Mouse (Mus musculus) ES-Bruce4 (cell line): ENCODE data around the gene Psma1. TPM values are rescaled to one million over a fixed set of nuclear protein-coding genes. Genes with fewer than 3 reads are reported as not detected.

Experiments used
- H3K27ac ChIP-seq: 2 replicates; pipeline ENCODE4 v1.5.1; 2012; ENCODE audit warnings: low read length, inconsistent platforms; ENCODE audit not compliant: insufficient read depth
- H3K27me3 ChIP-seq: 2 replicates; pipeline ENCODE4 v1.6.1; 2012; ENCODE audit warnings: mild to moderate bottlenecking, low read length, inconsistent platforms; ENCODE audit not compliant: control insufficient read depth, poor library complexity, insufficient read depth, severe bottlenecking
- H3K36me3 ChIP-seq: 2 replicates; pipeline ENCODE4 v1.6.1; 2012; ENCODE audit warnings: inconsistent platforms, mild to moderate bottlenecking, low read length, moderate library complexity; ENCODE audit not compliant: control insufficient read depth, poor library complexity, insufficient read depth, severe bottlenecking
- H3K4me1 ChIP-seq: one replicate; pipeline ENCODE4 v1.8.1; 2011; ENCODE audit warnings: low read length; ENCODE audit not compliant: control insufficient read depth, insufficient read depth
- H3K4me3 ChIP-seq: 2 replicates; pipeline ENCODE4 v1.5.1; 2011; ENCODE audit warnings: low read depth, mild to moderate bottlenecking, low read length
- H3K9ac ChIP-seq: 2 replicates; pipeline ENCODE4 v1.6.1; 2012; ENCODE audit warnings: low read depth, mild to moderate bottlenecking, inconsistent platforms; ENCODE audit not compliant: poor library complexity, severe bottlenecking
- H3K9me3 ChIP-seq: replicated peaks from 2 replicates; pipeline ENCODE4 v1.6.1; 2012; ENCODE audit warnings: mild to moderate bottlenecking, low read length, inconsistent platforms; ENCODE audit not compliant: control insufficient read depth, poor library complexity, insufficient read depth, severe bottlenecking
- CTCF ChIP-seq: IDR thresholded peaks from one replicate; pipeline ENCODE4 v1.8.1; 2011; ENCODE audit warnings: low read depth, low read length
- EP300 ChIP-seq: IDR thresholded peaks from 2 replicates; pipeline ENCODE4 v1.6.1; 2011; ENCODE audit warnings: low read depth, low read length; ENCODE audit not compliant: insufficient read depth
- POLR2A ChIP-seq: IDR thresholded peaks from one replicate; pipeline ENCODE4 v1.8.1; 2011; ENCODE audit warnings: low read length; ENCODE audit not compliant: insufficient read depth
- polyA plus RNA-seq: library from polyadenylated mRNA; stranded (reverse); fragments of >200 nt; gene quantifications from 2 replicates; pipeline ENCODE4 v1.2.4, GENCODE M21; 2011; ENCODE audit warnings: low read depth; ENCODE audit not compliant: missing spikeins, insufficient read depth, insufficient read length

Gene Psma1
- 239 and 249 TPM in 2 replicates for polyA plus RNA-seq

DNA sequence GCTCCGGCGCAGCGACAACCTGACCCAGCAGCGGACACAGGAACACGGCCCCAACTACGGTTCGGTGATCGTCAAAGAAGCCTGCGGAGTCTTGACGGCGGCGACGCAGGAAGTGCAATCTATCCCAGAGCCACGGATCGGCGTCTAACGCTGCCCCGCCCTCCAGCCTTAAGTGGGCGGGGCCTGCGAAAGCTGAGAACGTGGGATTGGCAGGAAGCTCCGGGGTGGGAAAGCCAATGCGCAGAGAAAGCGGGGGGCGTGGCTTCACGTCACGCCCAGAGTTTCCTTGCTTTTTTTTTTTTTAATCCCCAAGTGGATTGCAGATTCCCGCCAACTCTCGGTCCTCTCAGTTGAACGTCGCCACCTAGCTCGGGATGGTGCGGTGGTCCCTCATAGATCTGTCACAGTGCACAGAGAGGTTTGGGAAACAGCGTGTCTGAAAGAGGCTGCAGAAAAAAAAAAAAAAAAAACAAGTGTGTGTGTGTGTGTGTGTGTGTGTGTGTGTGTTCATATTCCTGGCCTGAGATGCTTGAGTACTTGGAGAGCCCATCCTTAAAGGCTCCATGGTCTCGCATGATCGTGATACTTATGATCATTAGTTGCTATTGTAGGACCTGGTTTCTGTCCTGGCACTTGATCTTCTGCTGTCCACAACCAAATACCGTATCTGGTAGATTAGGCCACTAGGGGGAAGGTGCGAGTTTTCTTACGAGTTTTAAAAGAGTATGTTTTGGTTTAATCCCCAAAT lies at the start of gene Psma1:
Psma1 (minus strand) TSS at position 114 of the 748 bp plus-strand sequence.
- Histone ChIP-seq H3K9ac (peak within 1 kb of the TSS; percentile 70), H3K27me3 (no peaks in the 10 kb centered on the region), H3K4me1 (no peaks in the 10 kb centered on the region), H3K9me3 (no peaks in the 10 kb centered on the region), H3K4me3 (peak within 1 kb of the TSS; percentile 98), H3K36me3 (peaks cover 21% of the 10 kb centered on the region), H3K27ac (peak within 1 kb of the TSS; percentile 32; the same call in 1 of the 2 replicates)
- peak; percentile 78 for TF ChIP-seq POLR2A
- 0 out of 2 replicates have a peak, but pooled peaks have one; percentile 61 for TF ChIP-seq EP300
- TF ChIP-seq CTCF: no peak

DNA sequence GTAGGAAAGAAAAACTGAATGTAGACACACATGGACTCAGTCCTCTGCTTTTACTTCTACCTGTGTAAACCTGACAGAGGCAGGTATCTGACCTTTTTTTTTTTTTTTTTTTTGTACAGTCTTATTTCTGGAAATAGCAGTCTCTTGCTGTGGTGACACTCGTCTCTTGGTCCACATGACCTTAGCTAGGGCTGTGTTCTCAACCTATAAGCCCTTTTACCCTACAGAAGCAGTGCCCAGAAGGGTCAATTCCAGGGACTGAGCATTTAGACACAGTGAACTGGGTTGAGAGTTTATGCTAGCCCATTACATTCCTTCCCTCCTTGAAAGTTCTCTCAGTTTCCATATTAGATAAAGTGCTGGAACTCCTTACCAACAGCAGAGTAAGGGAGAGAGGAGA lies 47.6 kb upstream of the Psma1 start:
- Histone ChIP-seq H3K27ac (no peak overlapping the region), H3K9ac (no peak overlapping the region), H3K4me3 (no peak overlapping the region), H3K36me3 (no peaks in the 10 kb centered on the region), H3K4me1 (no peaks in the 10 kb centered on the region), H3K27me3 (no peaks in the 10 kb centered on the region), H3K9me3 (no peaks in the 10 kb centered on the region)
- no peak for TF ChIP-seq POLR2A
- TF ChIP-seq CTCF: no peak
- no peak for TF ChIP-seq EP300

DNA sequence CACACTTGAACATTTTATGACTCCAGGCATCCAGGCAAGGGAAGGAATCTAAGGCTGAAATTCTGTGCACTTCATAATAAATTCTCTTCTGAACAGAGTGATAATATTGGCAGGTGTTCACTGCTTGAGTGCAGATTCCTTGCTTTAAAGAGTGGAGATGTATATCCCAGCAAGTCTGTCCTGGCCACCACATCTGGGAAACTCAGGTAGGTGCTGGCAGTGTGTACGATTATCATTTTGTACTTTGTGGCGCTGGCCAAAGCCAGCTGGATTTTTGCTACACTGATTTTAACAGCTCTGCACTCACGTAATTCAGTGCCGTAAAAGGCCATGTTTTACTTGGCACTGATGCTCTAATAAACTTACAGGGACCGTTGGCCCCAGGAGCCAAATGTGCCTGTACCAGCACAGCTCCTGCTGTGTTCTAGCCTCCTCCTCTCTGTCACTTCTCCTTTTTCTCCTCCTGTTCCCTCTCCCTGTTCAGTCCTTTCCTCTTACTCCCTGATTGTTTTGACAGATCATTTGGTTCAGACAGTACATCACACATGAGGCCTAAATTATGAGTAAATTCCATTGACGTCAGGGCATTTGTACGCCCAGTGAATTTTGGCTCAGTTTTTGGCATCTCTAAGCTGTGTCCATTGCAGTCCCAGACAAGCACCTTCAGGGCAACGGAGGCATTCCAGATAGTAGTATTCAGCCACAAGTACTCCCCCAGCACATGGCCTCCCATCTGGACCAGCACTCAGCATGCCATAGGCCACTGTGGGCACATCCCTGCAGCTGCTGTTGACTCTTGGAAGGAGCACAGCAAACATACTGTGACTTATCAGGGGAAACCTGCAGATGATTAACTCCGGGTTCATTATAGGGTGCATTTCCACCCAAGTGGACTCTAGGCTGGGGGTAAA lies 46.9 kb upstream of the Psma1 start:
- Histone ChIP-seq H3K36me3 (no peaks in the 10 kb centered on the region), H3K27me3 (no peaks in the 10 kb centered on the region), H3K27ac (no peak overlapping the region), H3K4me1 (no peaks in the 10 kb centered on the region), H3K9me3 (no peaks in the 10 kb centered on the region), H3K9ac (no peak overlapping the region), H3K4me3 (no peak overlapping the region)
- TF ChIP-seq EP300: no peak
- no peak for TF ChIP-seq POLR2A
- TF ChIP-seq CTCF: no peak

DNA sequence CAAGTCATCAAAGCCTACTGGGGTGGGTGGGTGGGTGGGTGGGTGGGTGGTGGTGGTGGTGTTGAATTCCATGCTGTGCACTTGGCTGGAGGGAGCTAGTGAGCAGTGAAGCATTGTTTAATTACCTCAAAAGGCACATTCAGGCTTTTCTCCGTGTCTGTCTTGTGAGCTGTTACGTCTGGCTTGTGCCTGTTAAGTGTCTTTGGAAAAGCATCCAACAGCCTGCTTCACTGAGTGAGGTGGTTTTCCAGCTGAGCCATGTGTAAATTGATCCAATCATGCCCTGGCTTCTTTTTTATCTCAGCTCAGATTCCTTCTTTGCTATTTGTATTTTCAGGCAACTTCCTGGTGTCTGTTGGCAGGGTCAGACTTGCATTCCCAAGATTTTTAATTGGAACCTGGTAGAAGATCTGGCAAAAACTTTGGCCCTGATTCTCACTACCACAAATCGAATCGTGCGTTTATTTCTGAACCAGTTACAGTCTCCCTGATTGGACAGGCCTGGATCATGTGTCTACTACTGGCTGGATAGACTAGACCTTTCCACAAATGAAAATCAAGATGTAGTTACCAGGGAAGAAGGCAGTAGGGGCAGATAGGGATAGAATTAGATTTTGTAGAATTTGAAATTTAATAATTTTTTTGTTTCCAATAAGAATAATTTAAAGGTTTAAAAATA lies 45.9 kb upstream of the Psma1 start:
- H3K4me1 ChIP-seq: no peaks in the 10 kb centered on the region
- no peaks in the 10 kb centered on the region for H3K36me3 ChIP-seq
- no peak overlapping the region for H3K4me3 ChIP-seq
- H3K27ac ChIP-seq: no peak overlapping the region
- H3K9me3 ChIP-seq: no peaks in the 10 kb centered on the region
- H3K27me3 ChIP-seq: no peaks in the 10 kb centered on the region
- H3K9ac ChIP-seq: no peak overlapping the region
- TF ChIP-seq EP300: no peak

DNA sequence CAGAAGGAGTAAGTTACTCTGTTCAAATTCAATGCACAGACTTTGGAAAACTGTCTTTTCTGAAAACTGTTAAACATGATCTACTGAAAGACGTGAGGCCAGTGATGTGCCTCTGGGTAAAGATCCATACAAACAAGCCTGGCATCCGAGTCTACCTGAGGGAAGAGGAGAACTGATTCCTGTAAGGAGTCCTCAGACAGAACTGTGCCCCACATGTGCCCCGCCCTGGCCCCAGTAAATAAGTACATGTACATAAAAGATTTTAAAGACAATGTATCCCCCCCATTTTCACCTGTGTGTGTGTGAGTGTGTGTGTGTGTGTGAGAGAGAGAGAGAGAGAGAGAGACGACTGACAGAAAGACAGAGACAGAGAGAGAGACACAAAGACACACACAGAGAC lies 42.0 kb upstream of the Psma1 start:
- Histone ChIP-seq H3K4me1 (no peaks in the 10 kb centered on the region), H3K9me3 (no peaks in the 10 kb centered on the region), H3K27ac (no peak overlapping the region), H3K36me3 (no peaks in the 10 kb centered on the region), H3K27me3 (no peaks in the 10 kb centered on the region; the same call in 1 of the 2 replicates), H3K4me3 (no peak overlapping the region), H3K9ac (no peak overlapping the region)
- no peak for TF ChIP-seq CTCF
- TF ChIP-seq EP300: no peak
- TF ChIP-seq POLR2A: no peak
